Mouse (Mus musculus): ENCODE data around the gene Mpv17. TPM values are rescaled to one million over a fixed set of nuclear protein-coding genes. Genes with fewer than 3 reads are reported as not detected.

The Mpv17 gene
- polyA plus RNA-seq, 1 experiment from 2014 or later, result 111 TPM

DNA sequence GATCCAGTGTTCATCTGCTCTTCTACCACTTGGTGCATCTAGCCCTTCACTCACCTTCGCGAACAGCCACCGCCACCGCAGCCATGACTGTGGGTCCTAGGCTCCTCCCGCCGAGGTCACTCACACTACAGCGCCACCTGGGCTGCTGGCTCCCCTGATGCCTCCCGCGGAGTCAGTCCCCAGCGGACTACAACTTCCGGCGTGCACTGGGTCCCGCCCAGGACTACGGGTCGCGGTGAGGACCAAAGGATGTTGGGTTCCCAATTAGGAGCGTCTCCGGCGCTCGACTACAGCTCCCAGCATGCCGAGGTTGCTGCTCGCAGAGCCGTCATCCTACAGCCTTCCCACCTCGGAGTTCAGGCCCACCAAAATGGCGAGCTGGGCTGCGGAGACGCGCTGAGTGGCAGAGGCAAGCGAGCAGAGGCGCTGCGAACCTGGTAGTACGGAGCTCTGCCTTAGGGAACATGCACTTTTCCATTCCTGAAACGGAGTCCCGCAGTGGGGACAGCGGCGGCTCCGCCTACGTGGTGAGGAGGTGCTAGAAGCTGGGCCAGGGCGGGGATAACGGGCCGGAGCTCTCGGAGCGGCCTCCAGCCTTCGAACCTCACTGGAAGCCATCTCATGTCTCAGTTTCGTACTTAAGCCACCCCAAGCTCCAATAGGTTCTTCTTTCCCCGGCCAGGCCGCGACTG lies 39.0 kb upstream of the Mpv17 start, which contains the start of the genes Snx17 and Eif2b4:
Gene Snx17 (plus strand): TSS at position 289 of the 692 bp plus-strand sequence.
Gene Eif2b4 (minus strand): TSS at position 492 of the 692 bp plus-strand sequence.
- Histone ChIP-seq H3K9ac (ENCODE audit: low read length) (peak within 1 kb of the TSS; percentile 93), H3K27me3 (ENCODE audit: control insufficient read depth, insufficient read depth, low read length) (no peaks in the 10 kb centered on the region), H3K9me3 (ENCODE audit: control insufficient read depth, low read length) (no peaks in the 10 kb centered on the region), H3K4me1 (ENCODE audit: control insufficient read depth in 2 of 2, insufficient read depth in 2 of 2, low read length in 2 of 2) (peaks cover 4 to 19% of the 10 kb centered on the region in 2 experiments; a peak in 3 of 4 replicates), H3K4me3 (ENCODE audit: control insufficient read depth in 1 of 2, insufficient read depth in 1 of 2, low read depth in 1 of 2, low read length in 2 of 2) (peak within 1 kb of the TSS; percentile 71 to 98), H3K4me2 (ENCODE audit: low read length) (peak within 1 kb of the TSS; percentile 90), H3K27ac (replicated peaks in 1 of 2; ENCODE audit: control insufficient read depth in 1 of 2, insufficient read depth in 1 of 2, low read depth in 2 of 2, low read length in 2 of 2) (peak within 1 kb of the TSS; percentile 87 to 91), H3K36me3 (ENCODE audit: control insufficient read depth, insufficient read depth, low read length) (peaks cover 75% of the 10 kb centered on the region)
- WGBS, result under 1% methylated on average over 48 of the region's 48 CpGs
- ATAC-seq (ENCODE audit: insufficient number of reproducible peaks, insufficient read depth, low FRiP score, low read depth), result peak; percentile 96

DNA sequence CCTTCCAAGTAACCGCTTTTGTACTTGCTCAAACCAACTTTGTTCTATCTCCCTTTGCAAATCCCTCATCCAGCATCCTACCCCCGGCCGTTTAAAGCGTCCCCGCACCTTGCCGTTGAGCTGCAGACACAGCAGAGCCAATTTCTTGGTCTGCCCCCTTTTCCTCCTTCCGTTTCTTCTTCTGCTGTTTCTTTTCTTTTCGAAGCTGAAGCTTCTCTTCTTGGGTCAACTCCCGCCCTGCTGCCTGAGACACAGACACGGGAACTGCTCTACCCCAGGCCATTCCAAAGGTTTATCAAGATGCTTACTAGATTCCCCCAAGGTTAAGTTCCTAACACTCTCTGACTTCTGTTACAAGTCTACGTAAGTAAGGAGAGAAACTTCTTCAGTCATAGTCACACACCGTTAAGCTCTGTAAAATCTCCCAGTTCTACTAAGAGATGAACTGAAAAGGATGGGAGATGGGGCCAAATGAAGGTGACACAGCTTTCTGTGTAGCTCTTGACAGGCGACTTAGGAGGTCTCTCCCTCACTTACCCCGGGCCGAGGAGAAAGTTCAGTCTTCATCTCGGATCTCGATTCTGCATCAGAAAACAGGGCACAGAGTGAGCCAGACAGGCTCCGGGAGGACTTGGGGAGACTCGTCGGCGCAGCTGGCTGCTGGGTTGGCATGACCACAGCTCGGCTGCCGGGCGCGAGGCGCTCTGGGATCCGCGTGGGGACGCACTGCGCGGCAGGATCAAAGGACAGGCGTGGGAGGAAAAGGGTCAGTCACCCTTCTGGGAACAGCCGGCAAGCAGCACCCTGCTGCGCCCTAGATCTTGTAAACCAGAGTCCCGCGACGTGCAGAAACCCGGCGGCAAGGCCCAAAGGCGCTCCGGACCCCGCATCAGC lies 38.2 kb upstream of the Mpv17 start:
- Histone ChIP-seq H3K4me3 (ENCODE audit: control insufficient read depth in 1 of 2, insufficient read depth in 1 of 2, low read depth in 1 of 2, low read length in 2 of 2) (peak overlapping the region; percentile 71 to 98), H3K36me3 (ENCODE audit: control insufficient read depth, insufficient read depth, low read length) (peaks cover 75% of the 10 kb centered on the region), H3K27me3 (ENCODE audit: control insufficient read depth, insufficient read depth, low read length) (no peaks in the 10 kb centered on the region), H3K27ac (replicated peaks in 1 of 2; ENCODE audit: control insufficient read depth in 1 of 2, insufficient read depth in 1 of 2, low read depth in 2 of 2, low read length in 2 of 2) (peak overlapping the region; percentile 85 to 87), H3K9ac (ENCODE audit: low read length) (peak overlapping the region; percentile 90), H3K9me3 (ENCODE audit: control insufficient read depth, low read length) (no peaks in the 10 kb centered on the region), H3K4me1 (ENCODE audit: control insufficient read depth in 2 of 2, insufficient read depth in 2 of 2, low read length in 2 of 2) (peaks cover 4 to 19% of the 10 kb centered on the region in 2 experiments; a peak in 3 of 4 replicates), H3K4me2 (ENCODE audit: low read length) (peak overlapping the region; percentile 82)
- peak; percentile 56 for ATAC-seq (ENCODE audit: insufficient number of reproducible peaks, insufficient read depth, low FRiP score, low read depth)
- 12% methylated on average over 42 of the region's 42 CpGs for WGBS

DNA sequence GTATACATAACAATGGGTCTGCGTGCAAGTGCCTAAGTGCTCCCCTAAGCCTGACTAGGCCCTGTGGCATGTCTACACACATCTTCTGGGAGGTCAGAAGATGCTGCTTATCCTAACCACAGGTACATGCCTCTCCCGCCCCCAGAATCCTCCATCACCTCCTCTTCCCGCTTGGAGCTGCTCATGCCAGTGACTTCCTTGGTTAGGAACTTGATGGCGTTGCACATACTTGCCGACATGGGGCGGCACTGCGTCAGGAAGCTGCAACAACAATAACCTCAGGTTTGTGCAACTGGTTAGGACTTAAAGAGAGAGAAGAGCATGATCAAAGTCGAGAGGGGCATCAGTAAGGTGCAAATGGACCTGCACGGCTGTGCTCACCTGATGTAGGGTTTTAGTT lies 36.1 kb upstream of the Mpv17 start:
- no peak overlapping the region for H3K9ac ChIP-seq (ENCODE audit: low read length)
- no peak overlapping the region for H3K4me3 ChIP-seq (ENCODE audit: control insufficient read depth in 1 of 2, insufficient read depth in 1 of 2, low read depth in 1 of 2, low read length in 2 of 2)
- H3K4me2 ChIP-seq (ENCODE audit: low read length), result no peak overlapping the region
- H3K36me3 ChIP-seq (ENCODE audit: control insufficient read depth, insufficient read depth, low read length), result peaks cover 63% of the 10 kb centered on the region
- ATAC-seq (ENCODE audit: insufficient number of reproducible peaks, insufficient read depth, low FRiP score, low read depth), result no peak
- WGBS, result 86% methylated on average over 9 of the region's 9 CpGs
- no peaks in the 10 kb centered on the region for H3K27me3 ChIP-seq (ENCODE audit: control insufficient read depth, insufficient read depth, low read length)
- H3K9me3 ChIP-seq (ENCODE audit: control insufficient read depth, low read length), result no peaks in the 10 kb centered on the region
- peaks cover 4 to 19% of the 10 kb centered on the region in 2 experiments; a peak in 3 of 4 replicates for H3K4me1 ChIP-seq (ENCODE audit: control insufficient read depth in 2 of 2, insufficient read depth in 2 of 2, low read length in 2 of 2)
- no peak overlapping the region for H3K27ac ChIP-seq (replicated peaks in 1 of 2; ENCODE audit: control insufficient read depth in 1 of 2, insufficient read depth in 1 of 2, low read depth in 2 of 2, low read length in 2 of 2)

DNA sequence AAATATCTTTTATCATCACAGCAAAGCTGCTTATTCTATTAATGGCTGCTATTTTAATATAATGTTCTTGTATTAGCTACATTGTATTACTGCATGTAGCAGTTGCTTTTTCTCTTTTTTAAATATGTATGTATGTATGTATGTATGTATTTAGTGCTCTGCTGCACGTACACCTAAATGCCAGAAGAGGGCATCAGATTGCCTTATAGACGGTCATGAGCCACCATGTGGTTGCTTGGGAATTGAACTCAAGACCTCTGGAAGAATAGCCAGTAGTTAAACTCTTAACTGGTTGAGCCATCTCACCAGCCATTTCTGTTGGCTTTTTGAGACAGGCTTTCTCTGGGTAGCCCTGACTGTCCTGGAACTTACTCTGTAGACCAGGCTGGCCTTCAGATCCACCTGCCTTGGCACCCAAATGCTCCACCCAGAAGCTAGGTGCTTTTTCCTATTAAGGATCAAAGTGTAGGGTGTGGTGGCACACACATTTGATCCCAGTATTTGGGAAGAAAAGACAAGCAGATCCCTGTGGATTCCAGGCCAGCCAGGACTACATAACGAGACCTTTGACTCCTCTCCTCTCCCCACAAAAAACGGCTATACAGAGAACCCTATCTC lies 34.3 kb upstream of the Mpv17 start:
- WGBS, result 76% methylated on average over 4 of the region's 4 CpGs
- H3K27ac ChIP-seq (replicated peaks in 1 of 2; ENCODE audit: control insufficient read depth in 1 of 2, insufficient read depth in 1 of 2, low read depth in 2 of 2, low read length in 2 of 2), result no peak overlapping the region
- H3K36me3 ChIP-seq (ENCODE audit: control insufficient read depth, insufficient read depth, low read length), result peaks cover 50% of the 10 kb centered on the region
- H3K4me1 ChIP-seq (ENCODE audit: control insufficient read depth in 2 of 2, insufficient read depth in 2 of 2, low read length in 2 of 2), result peaks cover 4 to 11% of the 10 kb centered on the region in 2 experiments; a peak in 3 of 4 replicates
- H3K27me3 ChIP-seq (ENCODE audit: control insufficient read depth, insufficient read depth, low read length), result no peaks in the 10 kb centered on the region
- no peak overlapping the region for H3K4me2 ChIP-seq (ENCODE audit: low read length)
- no peak overlapping the region for H3K9ac ChIP-seq (ENCODE audit: low read length)
- no peaks in the 10 kb centered on the region for H3K9me3 ChIP-seq (ENCODE audit: control insufficient read depth, low read length)
- no peak overlapping the region for H3K4me3 ChIP-seq (ENCODE audit: control insufficient read depth in 1 of 2, insufficient read depth in 1 of 2, low read depth in 1 of 2, low read length in 2 of 2)
- no peak for ATAC-seq (ENCODE audit: insufficient number of reproducible peaks, insufficient read depth, low FRiP score, low read depth)

DNA sequence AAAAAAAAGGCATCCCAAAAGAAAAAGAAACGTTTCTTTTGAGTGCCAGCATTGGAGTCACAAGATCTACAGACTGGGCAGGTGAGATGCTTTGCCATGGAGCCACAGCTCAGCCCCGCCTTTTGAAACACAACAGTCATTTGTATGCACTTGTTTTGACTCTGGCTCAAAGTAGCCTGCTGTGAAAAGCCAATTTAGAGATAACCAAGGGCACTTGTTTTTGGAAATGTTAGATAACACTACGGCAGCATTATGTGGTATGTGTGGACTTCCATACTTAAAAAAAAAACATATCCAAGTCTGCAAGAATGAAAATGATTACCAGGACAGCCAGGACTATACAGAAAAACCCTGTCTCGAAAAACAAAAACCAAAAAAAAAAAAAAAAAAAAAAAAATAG lies 29.6 kb upstream of the Mpv17 start:
- WGBS, result 37% methylated on average over 4 of the region's 4 CpGs

DNA sequence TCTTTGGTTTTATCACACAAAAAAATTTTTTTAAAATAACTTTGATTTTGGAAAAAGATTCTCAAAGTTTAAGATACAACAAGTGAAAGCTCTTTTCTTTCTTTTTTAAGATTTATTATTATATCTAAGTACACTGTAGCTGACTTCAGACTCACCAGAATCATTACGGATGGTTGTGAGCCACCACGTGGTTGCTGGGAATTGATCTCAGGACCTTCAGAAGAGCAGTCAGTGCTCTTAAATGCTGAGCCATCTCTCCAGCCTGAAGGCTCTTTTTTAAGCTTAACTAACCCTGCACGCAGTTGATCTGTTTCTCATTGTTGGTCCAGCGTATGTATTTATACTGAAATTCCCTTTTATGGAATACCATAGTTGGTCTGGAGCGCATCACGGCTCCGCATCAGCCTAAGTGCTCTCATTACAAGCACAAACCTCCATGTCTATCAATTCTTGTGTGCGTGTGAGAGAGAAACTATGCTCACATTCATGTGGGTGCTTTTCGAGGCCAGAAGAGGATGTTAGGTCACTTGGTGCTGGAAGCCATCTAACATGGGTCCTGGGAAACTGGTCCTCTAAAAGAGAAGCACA lies 27.2 kb upstream of the Mpv17 start:
- H3K4me3 ChIP-seq (ENCODE audit: control insufficient read depth in 1 of 2, insufficient read depth in 1 of 2, low read depth in 1 of 2, low read length in 2 of 2), result peak overlapping the region in 1 of 2 experiments; percentile 82; a peak in 1 of 4 replicates
- H3K4me1 ChIP-seq (ENCODE audit: control insufficient read depth in 2 of 2, insufficient read depth in 2 of 2, low read length in 2 of 2), result peaks cover 0 to 8% of the 10 kb centered on the region in 2 experiments; a peak in 2 of 4 replicates
- ATAC-seq (ENCODE audit: insufficient number of reproducible peaks, insufficient read depth, low FRiP score, low read depth), result no peak
- no peaks in the 10 kb centered on the region for H3K9me3 ChIP-seq (ENCODE audit: control insufficient read depth, low read length)
- no peaks in the 10 kb centered on the region for H3K27me3 ChIP-seq (ENCODE audit: control insufficient read depth, insufficient read depth, low read length)
- H3K4me2 ChIP-seq (ENCODE audit: low read length), result 0 out of 2 replicates have a peak overlapping the region, but pooled peaks have one; percentile 67
- 88% methylated on average over 9 of the region's 9 CpGs for WGBS
- no peaks in the 10 kb centered on the region for H3K36me3 ChIP-seq (ENCODE audit: control insufficient read depth, insufficient read depth, low read length)
- no peak overlapping the region for H3K9ac ChIP-seq (ENCODE audit: low read length)
- H3K27ac ChIP-seq (replicated peaks in 1 of 2; ENCODE audit: control insufficient read depth in 1 of 2, insufficient read depth in 1 of 2, low read depth in 2 of 2, low read length in 2 of 2), result no peak overlapping the region; a peak in 1 of 4 replicates

More for the DNA sequence above, 29.6 kb upstream of the Mpv17 start:
- H3K27me3 ChIP-seq (ENCODE audit: control insufficient read depth, insufficient read depth, low read length), result no peaks in the 10 kb centered on the region
- H3K36me3 ChIP-seq (ENCODE audit: control insufficient read depth, insufficient read depth, low read length), result peaks cover 23% of the 10 kb centered on the region
- H3K27ac ChIP-seq (replicated peaks in 1 of 2; ENCODE audit: control insufficient read depth in 1 of 2, insufficient read depth in 1 of 2, low read depth in 2 of 2, low read length in 2 of 2), result no peak overlapping the region
- H3K4me2 ChIP-seq (ENCODE audit: low read length), result no peak overlapping the region
- peaks cover 0 to 7% of the 10 kb centered on the region in 2 experiments; a peak in 2 of 4 replicates for H3K4me1 ChIP-seq (ENCODE audit: control insufficient read depth in 2 of 2, insufficient read depth in 2 of 2, low read length in 2 of 2)
- no peak overlapping the region for H3K4me3 ChIP-seq (ENCODE audit: control insufficient read depth in 1 of 2, insufficient read depth in 1 of 2, low read depth in 1 of 2, low read length in 2 of 2)
- no peak overlapping the region for H3K9ac ChIP-seq (ENCODE audit: low read length)
- no peak for ATAC-seq (ENCODE audit: insufficient number of reproducible peaks, insufficient read depth, low FRiP score, low read depth)
- H3K9me3 ChIP-seq (ENCODE audit: control insufficient read depth, low read length), result no peaks in the 10 kb centered on the region
